Mouse (Mus musculus): ENCODE data around the gene Olfr476. TPM values are rescaled to one million over a fixed set of nuclear protein-coding genes. Genes with fewer than 3 reads are reported as not detected.
"Not testable (repeated sequence)": the region's sequence is repeated elsewhere in the genome, so short reads cannot be mapped to it uniquely, and the experiment has no call there.

Olfr476 gene
- not detected in 2 replicates for polyA plus RNA-seq (2014; fragmentation: Nextera tagmentation; extraction: Ambion mirVana)

- Histone ChIP-seq H3K27ac (ENCODE audit: low read depth, low read length) (no peak within 1 kb of the TSS), H3K4me2 (ENCODE audit: low read depth, low read length) (no peak within 1 kb of the TSS), H3K4me1 (ENCODE audit: control insufficient read depth, insufficient read depth, low read length) (no peaks in the 10 kb centered on the region), H3K9ac (replicated peaks; ENCODE audit: low read depth, low read length) (no peak within 1 kb of the TSS), H3K27me3 (ENCODE audit: control insufficient read depth, insufficient read depth, low read length) (no peaks in the 10 kb centered on the region), H3K9me3 (ENCODE audit: control insufficient read depth, low read length) (no peaks in the 10 kb centered on the region), H3K4me3 (ENCODE audit: low read depth, low read length) (no peak within 1 kb of the TSS), H3K36me3 (ENCODE audit: control insufficient read depth, insufficient read depth, low read length) (no peaks in the 10 kb centered on the region)
- 56% methylated on average over 1 of the region's 1 CpGs for WGBS
- ATAC-seq (ENCODE audit: low read depth) = no peak
Measured at GRCm38 (mm10) chr7:107964503-107964902, at the start of gene Olfr476. Gene Olfr476, plus strand, starts transcription at chr7:107964803.

- 81% methylated on average over 1 of the region's 1 CpGs for WGBS
- Histone ChIP-seq H3K9ac (replicated peaks; ENCODE audit: low read depth, low read length) (no peak within 1 kb of the TSS), H3K27me3 (ENCODE audit: control insufficient read depth, insufficient read depth, low read length) (no peaks in the 10 kb centered on the region), H3K4me1 (ENCODE audit: control insufficient read depth, insufficient read depth, low read length) (no peaks in the 10 kb centered on the region), H3K27ac (ENCODE audit: low read depth, low read length) (no peak within 1 kb of the TSS), H3K9me3 (ENCODE audit: control insufficient read depth, low read length) (no peaks in the 10 kb centered on the region), H3K4me3 (ENCODE audit: low read depth, low read length) (no peak within 1 kb of the TSS), H3K4me2 (ENCODE audit: low read depth, low read length) (no peak within 1 kb of the TSS), H3K36me3 (ENCODE audit: control insufficient read depth, insufficient read depth, low read length) (no peaks in the 10 kb centered on the region)
- no peak for ATAC-seq (ENCODE audit: low read depth)
Measured at GRCm38 (mm10) chr7:107930146-107930545, 34.5 kb upstream of the Olfr476 start, which contains the start of gene Olfr473. Gene Olfr473, plus strand, starts transcription at chr7:107930446.

GRCm38 (mm10) chr7:107952539-107952938 is 12.1 kb upstream of the Olfr476 start:
- not testable (repeated sequence) for H3K27ac ChIP-seq (ENCODE audit: low read depth, low read length); H3K4me1 ChIP-seq (ENCODE audit: control insufficient read depth, insufficient read depth, low read length); H3K36me3 ChIP-seq (ENCODE audit: control insufficient read depth, insufficient read depth, low read length); H3K9me3 ChIP-seq (ENCODE audit: control insufficient read depth, low read length); H3K9ac ChIP-seq (replicated peaks; ENCODE audit: low read depth, low read length); H3K4me3 ChIP-seq (ENCODE audit: low read depth, low read length); ATAC-seq (ENCODE audit: low read depth); H3K4me2 ChIP-seq (ENCODE audit: low read depth, low read length); H3K27me3 ChIP-seq (ENCODE audit: control insufficient read depth, insufficient read depth, low read length)
- WGBS = 98% methylated on average over 12 of the region's 12 CpGs

GRCm38 (mm10) chr7:107954343-107954742 is 10.3 kb upstream of the Olfr476 start, which contains the start of gene Olfr474:
Gene Olfr474, plus strand, starts transcription at chr7:107954643.
- Histone ChIP-seq H3K9ac (replicated peaks; ENCODE audit: low read depth, low read length) (no peak within 1 kb of the TSS), H3K27me3 (ENCODE audit: control insufficient read depth, insufficient read depth, low read length) (no peaks in the 10 kb centered on the region), H3K4me2 (ENCODE audit: low read depth, low read length) (no peak within 1 kb of the TSS), H3K9me3 (ENCODE audit: control insufficient read depth, low read length) (no peaks in the 10 kb centered on the region), H3K4me3 (ENCODE audit: low read depth, low read length) (no peak within 1 kb of the TSS), H3K27ac (ENCODE audit: low read depth, low read length) (no peak within 1 kb of the TSS), H3K36me3 (ENCODE audit: control insufficient read depth, insufficient read depth, low read length) (no peaks in the 10 kb centered on the region), H3K4me1 (ENCODE audit: control insufficient read depth, insufficient read depth, low read length) (no peaks in the 10 kb centered on the region)
- no peak for ATAC-seq (ENCODE audit: low read depth)
- WGBS = 88% methylated on average over 1 of the region's 1 CpGs

GRCm38 (mm10) chr7:107986393-107986792 is 21.8 kb downstream of the Olfr476 start, which contains the start of gene Olfr477:
Gene Olfr477, plus strand, starts transcription at chr7:107986693.
- no peak within 1 kb of the TSS for H3K27ac ChIP-seq (ENCODE audit: low read depth, low read length)
- H3K27me3 ChIP-seq (ENCODE audit: control insufficient read depth, insufficient read depth, low read length) = no peaks in the 10 kb centered on the region
- no peaks in the 10 kb centered on the region for H3K36me3 ChIP-seq (ENCODE audit: control insufficient read depth, insufficient read depth, low read length)
- no peaks in the 10 kb centered on the region for H3K9me3 ChIP-seq (ENCODE audit: control insufficient read depth, low read length)
- 92% methylated on average over 2 of the region's 2 CpGs for WGBS
- no peak for ATAC-seq (ENCODE audit: low read depth)
- no peak within 1 kb of the TSS for H3K9ac ChIP-seq (replicated peaks; ENCODE audit: low read depth, low read length)
- H3K4me2 ChIP-seq (ENCODE audit: low read depth, low read length) = no peak within 1 kb of the TSS
- H3K4me3 ChIP-seq (ENCODE audit: low read depth, low read length) = no peak within 1 kb of the TSS
- no peaks in the 10 kb centered on the region for H3K4me1 ChIP-seq (ENCODE audit: control insufficient read depth, insufficient read depth, low read length)

- H3K4me2 ChIP-seq (ENCODE audit: low read depth, low read length); H3K36me3 ChIP-seq (ENCODE audit: control insufficient read depth, insufficient read depth, low read length); H3K9me3 ChIP-seq (ENCODE audit: control insufficient read depth, low read length); H3K4me1 ChIP-seq (ENCODE audit: control insufficient read depth, insufficient read depth, low read length); H3K9ac ChIP-seq (replicated peaks; ENCODE audit: low read depth, low read length); H3K27me3 ChIP-seq (ENCODE audit: control insufficient read depth, insufficient read depth, low read length); H3K27ac ChIP-seq (ENCODE audit: low read depth, low read length); ATAC-seq (ENCODE audit: low read depth); H3K4me3 ChIP-seq (ENCODE audit: low read depth, low read length): not testable (repeated sequence)
Measured at GRCm38 (mm10) chr7:108014256-108014655, 49.7 kb downstream of the Olfr476 start.

Other genes starting within 250 kb of the Olfr476 start
- 0.29 TPM in 1 of 2 replicates, not detected in the other for gene Cyb5r2, start 206.8 kb upstream of the Olfr476 start, polyA plus RNA-seq (2014; fragmentation: Nextera tagmentation; extraction: Ambion mirVana)
- gene Ovch2, start 163.6 kb upstream of the Olfr476 start, polyA plus RNA-seq (2014; fragmentation: Nextera tagmentation; extraction: Ambion mirVana) = not detected in 2 replicates
- gene Olfr467, start 152.5 kb upstream of the Olfr476 start, polyA plus RNA-seq (2014; fragmentation: Nextera tagmentation; extraction: Ambion mirVana) = not detected in 2 replicates
- gene Olfr469, start 139.3 kb upstream of the Olfr476 start, polyA plus RNA-seq (2014; fragmentation: Nextera tagmentation; extraction: Ambion mirVana) = not detected in 2 replicates
- gene Olfr470, start 117.3 kb upstream of the Olfr476 start, polyA plus RNA-seq (2014; fragmentation: Nextera tagmentation; extraction: Ambion mirVana) = not detected in 2 replicates
- gene Olfr472, start 66.9 kb upstream of the Olfr476 start, polyA plus RNA-seq (2014; fragmentation: Nextera tagmentation; extraction: Ambion mirVana) = not detected in 2 replicates
- not detected in 2 replicates for gene Olfr473, start 34.4 kb upstream of the Olfr476 start, polyA plus RNA-seq (2014; fragmentation: Nextera tagmentation; extraction: Ambion mirVana)
- not detected in 2 replicates for gene Olfr474, start 10.2 kb upstream of the Olfr476 start, polyA plus RNA-seq (2014; fragmentation: Nextera tagmentation; extraction: Ambion mirVana)
- not detected in 2 replicates for gene Olfr477, start 21.9 kb downstream of the Olfr476 start, polyA plus RNA-seq (2014; fragmentation: Nextera tagmentation; extraction: Ambion mirVana)
- gene Olfr478, start 69.2 kb downstream of the Olfr476 start, polyA plus RNA-seq (2014; fragmentation: Nextera tagmentation; extraction: Ambion mirVana) = not detected in 2 replicates
- not detected in 2 replicates for gene Olfr479, start 85.9 kb downstream of the Olfr476 start, polyA plus RNA-seq (2014; fragmentation: Nextera tagmentation; extraction: Ambion mirVana)
- not detected in 2 replicates for gene Olfr480, start 102.5 kb downstream of the Olfr476 start, polyA plus RNA-seq (2014; fragmentation: Nextera tagmentation; extraction: Ambion mirVana)
- not detected in 2 replicates for gene Olfr481, start 115.1 kb downstream of the Olfr476 start, polyA plus RNA-seq (2014; fragmentation: Nextera tagmentation; extraction: Ambion mirVana)
- not detected in 2 replicates for gene Olfr482, start 132.8 kb downstream of the Olfr476 start, polyA plus RNA-seq (2014; fragmentation: Nextera tagmentation; extraction: Ambion mirVana)
- not detected in 2 replicates for gene Olfr483, start 136.0 kb downstream of the Olfr476 start, polyA plus RNA-seq (2014; fragmentation: Nextera tagmentation; extraction: Ambion mirVana)
- gene Olfr484, start 162.6 kb downstream of the Olfr476 start, polyA plus RNA-seq (2014; fragmentation: Nextera tagmentation; extraction: Ambion mirVana) = not detected in 2 replicates
- gene Olfr485, start 195.1 kb downstream of the Olfr476 start, polyA plus RNA-seq (2014; fragmentation: Nextera tagmentation; extraction: Ambion mirVana) = not detected in 2 replicates
- not detected in 2 replicates for gene Olfr486, start 207.9 kb downstream of the Olfr476 start, polyA plus RNA-seq (2014; fragmentation: Nextera tagmentation; extraction: Ambion mirVana)
- gene Olfr487, start 249.8 kb downstream of the Olfr476 start, polyA plus RNA-seq (2014; fragmentation: Nextera tagmentation; extraction: Ambion mirVana) = not detected in 2 replicates

Data from neural tube, embryonic 14.5 days (tissue).